Mouse (Mus musculus) liver, adult 2 months (tissue): ENCODE measurements around the gene Exoc8.

Experiments used
- CTCF ChIP-seq: fragments of 200-500 bp; IDR thresholded peaks from 2 replicates; pipeline ENCODE4 v1.5.1; 2011; ENCODE audit warnings: low read depth, low read length, control low read depth
- POLR2A ChIP-seq: fragments of 200-500 bp; IDR thresholded peaks from 2 replicates; pipeline ENCODE4 v1.6.1; 2011; ENCODE audit warnings: low read length, control low read depth; ENCODE audit not compliant: insufficient read depth; ENCODE audit errors: extremely low read depth

DNA sequence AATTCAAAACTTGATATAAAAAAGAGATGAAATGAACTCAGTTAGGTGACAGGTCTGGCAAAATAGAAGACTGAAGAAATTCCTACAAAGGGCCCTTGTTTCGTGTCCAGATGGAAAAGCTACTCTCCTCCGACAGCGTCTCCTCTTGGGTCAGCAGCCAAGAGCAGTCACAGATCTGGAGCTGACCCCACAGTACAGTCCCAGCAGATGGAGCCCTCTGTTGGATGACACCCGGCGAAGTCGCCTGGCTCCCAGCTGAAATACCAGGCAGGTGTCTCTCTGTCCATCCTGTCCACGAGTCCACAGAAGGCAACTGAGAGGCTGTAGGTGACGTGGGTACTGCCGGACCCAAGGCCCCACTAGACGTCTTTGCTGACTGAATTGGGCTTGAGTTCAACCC is 12.8 kb upstream of the Exoc8 start:
- TF ChIP-seq CTCF (no peak), POLR2A (no peak)
